Mouse (Mus musculus): Measurements from ENCODE around the gene Srsf5. TPM values are rescaled to one million over a fixed set of nuclear protein-coding genes. Genes with fewer than 3 reads are reported as not detected.
"Not testable (repeated sequence)": the region's sequence is repeated elsewhere in the genome, so short reads cannot be mapped to it uniquely, and the experiment has no call there.

Srsf5 gene
- total RNA-seq, 2 experiments from 2014 or later: 105 to 109 TPM

DNA sequence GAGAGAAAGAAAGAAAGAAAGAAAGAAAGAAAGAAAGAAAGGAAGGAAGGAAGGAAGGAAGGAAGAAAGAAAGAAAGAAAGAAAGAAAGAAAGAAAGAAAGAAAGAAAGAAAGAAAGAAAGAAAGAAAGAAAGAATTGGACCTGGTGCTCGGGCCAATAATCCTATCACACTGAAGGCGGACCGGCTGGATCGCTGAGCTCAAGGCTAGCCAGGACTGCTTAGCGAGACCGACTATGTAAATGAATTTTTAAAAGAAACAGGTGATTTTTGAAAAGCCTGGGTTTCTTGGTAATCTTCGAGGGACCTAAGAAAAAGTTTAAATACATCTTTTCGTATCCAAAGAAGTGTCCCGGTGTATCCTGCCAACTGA lies 356 bp upstream of the Srsf5 start:
- DNase-seq (ENCODE audit: low spot score): not testable (repeated sequence)

DNA sequence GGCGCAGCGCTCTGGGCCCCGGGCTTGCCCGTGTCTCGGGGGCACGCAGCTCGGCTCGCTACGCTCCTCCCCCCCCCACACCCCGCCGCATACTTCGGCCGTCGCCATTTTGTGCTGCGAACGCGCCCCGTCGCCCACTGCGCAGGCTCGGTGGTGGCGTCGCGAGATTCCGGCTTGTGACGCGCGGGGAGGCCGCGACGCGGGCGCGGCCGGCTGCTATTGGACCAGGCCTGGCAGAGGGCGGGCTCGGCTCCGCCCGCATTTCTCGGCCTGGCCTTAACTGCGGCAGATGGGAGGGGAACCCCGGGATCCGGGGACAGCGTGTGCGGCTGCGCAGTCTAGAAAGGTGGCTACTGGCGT lies 672 bp downstream of the Srsf5 start:
- peak; percentile 93 for DNase-seq (ENCODE audit: low spot score)
- intact Hi-C loops (cut with DNase I): no loop called here

More for the DNA sequence above, 356 bp upstream of the Srsf5 start:
- intact Hi-C loops (cut with DNase I): not testable (repeated sequence)

DNA sequence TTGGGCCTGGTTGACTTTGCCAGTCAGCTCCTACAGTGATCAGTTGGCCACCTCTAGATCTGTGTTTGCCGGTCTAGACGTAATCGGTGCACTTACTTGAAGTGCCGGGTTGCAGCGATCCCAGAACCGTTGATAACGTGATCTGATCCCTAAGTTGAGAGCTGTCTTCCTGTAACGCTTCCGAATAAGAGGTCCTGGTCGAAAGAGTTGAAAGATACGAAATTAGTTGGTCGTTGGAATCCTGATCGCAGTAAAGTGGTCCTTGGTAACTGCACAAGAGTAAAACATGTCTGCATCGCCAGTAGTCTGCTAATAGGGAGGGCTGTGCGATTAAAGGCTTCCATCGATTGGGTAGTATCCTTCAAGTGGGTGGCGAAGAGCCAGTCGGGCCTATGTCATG lies 2.9 kb downstream of the Srsf5 start:
- intact Hi-C loops (cut with DNase I): no loop called here
- no peak for DNase-seq (ENCODE audit: low spot score)

DNA sequence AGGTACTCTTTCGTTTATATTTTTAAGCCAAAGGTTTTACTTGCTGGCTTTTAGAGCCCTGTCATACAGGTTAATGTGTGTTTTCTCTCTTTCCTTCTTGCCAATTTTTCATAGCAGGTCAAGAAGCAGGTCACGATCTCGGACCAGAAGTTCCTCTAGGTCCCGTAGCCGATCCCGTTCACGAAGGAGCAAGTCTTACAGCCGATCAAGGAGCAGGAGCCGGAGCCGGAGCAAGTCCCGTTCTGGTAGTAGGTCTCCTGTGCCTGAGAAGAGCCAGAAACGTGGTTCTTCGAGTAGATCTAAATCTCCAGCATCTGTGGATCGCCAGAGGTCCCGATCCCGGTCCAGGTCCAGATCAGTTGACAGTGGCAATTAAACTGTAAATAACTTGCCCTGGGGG lies 4.3 kb downstream of the Srsf5 start:
- intact Hi-C loops (cut with DNase I): not testable (repeated sequence)

DNA sequence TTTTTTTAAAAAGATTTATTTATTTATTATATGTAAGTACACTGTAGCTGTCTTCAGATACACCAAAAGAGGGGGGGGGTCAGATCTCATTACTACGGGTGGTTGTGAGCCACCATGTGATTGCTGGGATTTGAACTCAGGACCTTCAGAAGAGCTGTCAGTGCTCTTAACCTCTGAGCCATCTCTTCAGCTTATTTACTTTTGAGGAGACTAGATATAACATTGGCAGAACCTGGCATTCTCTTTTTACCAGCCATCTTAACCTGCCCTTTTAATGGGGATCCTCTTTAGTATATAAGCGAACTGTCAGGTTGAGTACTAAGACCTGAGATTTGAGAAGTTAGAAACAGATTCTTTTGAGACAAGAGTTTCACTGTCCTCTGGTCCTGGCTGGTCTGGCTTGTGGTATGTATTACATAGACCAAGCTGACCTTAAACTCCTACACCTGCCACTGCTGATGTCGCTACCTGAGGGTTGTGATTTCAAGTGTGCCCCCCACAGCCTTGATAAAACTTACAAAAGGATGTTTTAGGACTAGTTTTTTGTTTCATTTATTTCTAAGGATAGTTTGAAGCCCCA lies 6.4 kb downstream of the Srsf5 start:
- intact Hi-C loops (cut with DNase I): no loop called here
- DNase-seq (ENCODE audit: low spot score): no peak

More for the DNA sequence above, 4.3 kb downstream of the Srsf5 start:
- not testable (repeated sequence) for DNase-seq (ENCODE audit: low spot score)

GRCm38 (mm10) chr12:80952526-80952925 lies 7.2 kb downstream of the Srsf5 start:
- intact Hi-C loops (cut with DNase I): no loop called here
- no peak for DNase-seq (ENCODE audit: low spot score)

GRCm38 (mm10) chr12:80956039-80956438 lies 10.7 kb downstream of the Srsf5 start:
- intact Hi-C loops (cut with DNase I): no loop called here
- no peak for DNase-seq (ENCODE audit: low spot score)

DNA sequence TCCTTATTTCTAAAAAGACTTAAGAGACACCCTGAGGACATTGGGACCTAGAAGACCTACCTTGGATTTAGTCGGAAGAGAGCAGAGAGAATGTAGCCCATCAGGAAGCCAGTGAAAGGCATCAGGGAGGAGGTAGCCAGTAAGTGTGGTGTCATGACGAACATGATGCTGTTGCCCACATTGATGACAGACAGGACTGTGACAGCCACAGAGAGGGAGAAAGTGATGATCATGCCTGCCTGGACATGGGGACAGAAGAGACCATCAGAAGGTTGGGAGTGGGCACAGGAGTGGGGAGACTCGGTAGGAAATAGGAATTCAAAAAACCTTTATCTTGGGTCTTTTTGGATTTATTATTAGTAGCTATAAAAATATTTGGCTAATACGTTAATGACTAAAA lies 12.7 kb downstream of the Srsf5 start:
- intact Hi-C loops (cut with DNase I): no loop called here

DNA sequence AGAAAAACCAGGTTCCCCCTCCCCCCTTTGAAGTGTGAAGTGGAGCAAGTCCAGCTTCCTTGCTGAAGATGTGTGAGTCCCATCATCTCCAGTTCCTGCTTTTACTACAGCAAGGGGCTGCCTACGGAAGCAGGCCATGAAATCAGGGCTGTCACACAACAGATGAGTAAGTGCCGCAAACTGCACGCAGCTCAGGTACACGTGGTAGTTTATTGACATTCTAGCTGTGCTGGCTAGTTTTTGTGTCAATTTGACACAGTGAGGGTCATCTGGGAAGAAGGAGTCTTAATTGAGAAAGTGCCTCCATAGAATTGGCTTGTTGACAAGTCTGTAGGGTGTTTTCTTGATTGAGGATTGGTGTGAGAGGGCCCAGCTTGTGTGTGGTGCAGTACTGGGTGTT lies 17.3 kb downstream of the Srsf5 start:
- no peak for DNase-seq (ENCODE audit: low spot score)
- intact Hi-C loops (cut with DNase I): no loop called here

More for the DNA sequence above, 12.7 kb downstream of the Srsf5 start:
- no peak for DNase-seq (ENCODE audit: low spot score)

DNA sequence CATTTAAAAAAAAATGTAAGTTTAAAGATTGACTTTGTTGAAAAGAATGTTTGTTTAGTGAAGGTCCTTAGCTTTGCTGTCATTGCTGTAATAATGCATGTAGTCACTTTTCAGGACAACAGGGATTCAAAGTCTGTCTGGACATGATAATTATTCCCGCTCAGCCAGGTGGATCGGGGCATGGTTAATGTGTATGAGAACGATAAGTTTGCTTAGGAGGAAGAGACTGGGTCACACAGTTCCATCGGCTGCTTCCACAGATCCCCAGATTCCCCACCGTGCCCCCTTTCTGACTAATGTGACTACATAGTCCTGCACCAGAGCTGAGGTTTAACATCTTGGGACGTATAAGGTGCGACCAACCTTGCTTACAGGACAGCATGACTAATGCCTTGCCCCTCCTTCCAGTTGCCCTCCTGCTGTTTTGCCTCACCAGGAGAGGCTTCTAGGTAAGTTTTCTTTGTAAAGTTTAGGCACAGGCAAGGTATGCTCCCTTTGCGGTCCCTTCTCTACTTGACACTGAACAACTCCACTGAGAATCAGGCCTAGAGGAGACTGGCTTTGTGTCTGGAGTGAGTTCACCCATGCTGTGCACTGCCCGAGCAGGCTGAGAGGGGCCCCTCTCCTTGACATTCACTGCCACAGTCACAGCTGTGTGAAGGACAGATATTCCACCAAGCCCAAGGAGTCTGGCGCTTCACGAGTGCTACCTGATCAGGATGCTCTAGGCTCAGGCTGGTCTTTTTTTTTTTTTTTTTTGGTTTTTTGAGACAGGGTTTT lies 20.9 kb downstream of the Srsf5 start:
- no peak for DNase-seq (ENCODE audit: low spot score)
- intact Hi-C loops (cut with DNase I): no loop called here

DNA sequence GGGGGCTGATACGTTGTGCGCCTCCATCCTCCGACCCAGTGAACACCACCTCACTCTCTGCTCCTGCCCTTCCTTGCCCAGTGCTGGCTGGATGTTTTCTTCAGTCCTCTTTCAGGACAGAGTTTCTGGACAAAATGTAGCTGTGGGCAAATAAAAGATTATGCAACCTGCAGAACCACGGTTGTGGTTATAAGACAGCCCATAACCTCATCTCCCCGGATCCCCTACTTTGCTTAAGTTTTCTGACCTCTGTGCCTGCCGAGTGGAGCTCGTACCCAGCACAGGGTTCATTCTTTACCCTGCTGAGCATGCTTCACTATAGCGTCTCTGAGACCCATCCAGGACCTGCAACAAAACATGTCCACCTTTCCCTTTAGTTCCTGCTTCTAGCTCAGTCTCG lies 22.6 kb downstream of the Srsf5 start:
- no peak for DNase-seq (ENCODE audit: low spot score)
- intact Hi-C loops (cut with DNase I): no loop called here

GRCm38 (mm10) chr12:80968605-80969004 lies 23.3 kb downstream of the Srsf5 start, which contains the start of gene Slc10a1:
TSS of gene Slc10a1 (minus strand) at chr12:80968705.
- intact Hi-C loops (cut with DNase I): no loop called here
- no peak for DNase-seq (ENCODE audit: low spot score)

DNA sequence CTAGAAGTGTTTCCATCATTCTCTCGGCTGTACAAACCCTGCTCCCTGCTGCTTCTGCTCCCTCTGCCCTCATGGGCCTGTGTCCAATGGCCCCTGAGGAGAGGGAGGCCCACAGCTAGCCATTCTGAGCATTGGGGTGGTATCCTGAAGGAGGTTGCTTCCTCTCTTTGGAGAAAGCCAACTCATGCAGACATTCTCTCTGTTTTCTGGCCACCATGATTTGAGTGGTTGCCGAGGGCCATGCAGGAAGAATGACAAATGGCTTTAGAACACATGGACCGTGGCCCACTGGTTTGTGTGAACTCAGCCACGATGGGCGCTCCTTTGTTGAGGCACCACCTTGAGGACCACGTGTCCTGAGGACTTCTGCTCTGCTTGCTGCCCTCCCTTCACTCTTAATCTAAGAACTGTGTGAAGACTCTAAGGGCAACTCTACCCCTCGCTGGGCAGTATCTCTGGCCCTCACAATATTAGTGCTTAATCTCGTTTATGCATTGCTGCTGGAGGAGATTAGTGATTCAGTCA lies 24.9 kb downstream of the Srsf5 start:
- no peak for DNase-seq (ENCODE audit: low spot score)
- intact Hi-C loops (cut with DNase I): no loop called here

- intact Hi-C loops (cut with DNase I): no loop called here
These were observed 26.5 kb downstream of the Srsf5 start for GRCm38 (mm10) chr12:80971756-80972155.

DNA sequence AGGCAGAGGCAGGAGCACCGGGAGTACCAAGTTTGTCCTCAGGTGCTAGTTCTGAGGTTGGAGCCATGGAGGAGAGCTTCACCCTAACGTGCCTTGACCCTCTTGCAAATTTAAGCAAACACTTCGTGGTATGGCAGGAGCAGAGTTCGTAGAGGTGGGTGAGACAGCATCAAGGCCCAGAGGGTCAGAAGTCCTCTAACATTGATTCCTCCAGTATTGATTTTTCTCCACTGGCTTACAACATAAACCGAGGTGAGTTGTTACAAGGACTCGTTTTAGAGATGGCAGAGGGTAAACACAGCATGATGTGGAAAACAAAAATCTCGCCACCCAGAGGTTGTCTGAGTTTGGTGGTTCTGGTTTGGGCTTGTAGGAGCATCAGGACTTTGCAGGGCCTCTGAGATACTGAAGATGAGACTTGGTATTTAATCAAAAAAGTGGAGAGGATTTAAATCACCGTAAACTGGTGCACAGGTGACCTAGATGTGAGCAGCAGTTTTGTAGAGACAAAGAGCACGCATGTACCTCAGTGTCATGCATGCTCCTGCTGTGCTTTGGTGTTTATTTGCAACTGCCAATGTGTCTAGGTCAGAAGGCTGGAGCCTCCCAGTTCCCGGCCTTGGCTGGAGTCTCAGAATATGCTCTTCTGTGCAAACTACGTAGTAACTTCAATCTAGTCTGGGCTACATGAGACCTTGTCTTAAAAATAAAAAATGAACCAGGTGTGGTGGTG lies 30.8 kb downstream of the Srsf5 start:
- intact Hi-C loops (cut with DNase I): no loop called here
- DNase-seq (ENCODE audit: low spot score): no peak

More at GRCm38 (mm10) chr12:80971756-80972155, 26.5 kb downstream of the Srsf5 start:
- no peak for DNase-seq (ENCODE audit: low spot score)

DNA sequence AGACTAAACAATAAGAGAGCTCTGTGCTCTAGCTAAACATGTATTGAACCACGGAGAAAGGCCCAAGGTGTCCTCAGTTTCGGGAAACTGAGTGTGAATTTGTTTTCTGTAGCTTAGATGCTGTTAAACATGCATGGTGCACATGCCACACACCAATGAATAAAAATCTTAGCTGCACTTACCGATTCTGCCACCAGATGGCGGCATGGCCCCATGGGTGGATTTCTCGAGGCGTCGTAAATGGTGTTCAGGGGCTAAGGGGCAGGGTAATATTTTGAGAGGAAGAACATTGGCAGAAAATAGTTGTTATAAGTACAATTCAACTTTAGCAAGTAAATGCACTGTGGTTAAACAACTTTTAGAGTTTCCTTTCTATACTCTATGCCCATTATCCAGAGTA lies 37.0 kb downstream of the Srsf5 start:
- no peak for DNase-seq (ENCODE audit: low spot score)
- intact Hi-C loops (cut with DNase I): loop anchor here (1.0 to 10.0 kb wide), 3 partner anchors 200 to 722 kb away; no protein-coding TSS in a partner anchor

DNA sequence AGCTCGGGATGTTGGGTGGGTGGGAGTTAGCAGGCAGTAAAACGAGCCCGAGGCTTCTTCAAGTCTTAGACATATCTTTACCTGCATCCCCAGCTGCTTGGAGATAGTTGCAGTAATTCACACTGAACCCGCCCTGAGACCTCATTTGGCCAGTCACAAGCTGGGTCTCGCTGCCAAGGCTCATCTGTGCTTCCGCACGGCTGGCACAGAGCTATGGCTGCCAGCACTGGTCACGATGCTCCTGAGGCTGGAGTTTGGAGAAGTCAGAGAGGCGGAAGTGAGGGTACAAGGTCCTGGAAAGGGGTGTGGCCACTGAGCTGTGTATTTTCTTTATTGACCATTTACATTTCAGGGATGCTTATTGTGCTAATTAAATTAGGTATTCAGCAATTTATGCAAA lies 38.4 kb downstream of the Srsf5 start:
- intact Hi-C loops (cut with DNase I): loop anchor here (10.0 kb wide), 1 partner anchor 721 kb away; no protein-coding TSS in a partner anchor

DNA sequence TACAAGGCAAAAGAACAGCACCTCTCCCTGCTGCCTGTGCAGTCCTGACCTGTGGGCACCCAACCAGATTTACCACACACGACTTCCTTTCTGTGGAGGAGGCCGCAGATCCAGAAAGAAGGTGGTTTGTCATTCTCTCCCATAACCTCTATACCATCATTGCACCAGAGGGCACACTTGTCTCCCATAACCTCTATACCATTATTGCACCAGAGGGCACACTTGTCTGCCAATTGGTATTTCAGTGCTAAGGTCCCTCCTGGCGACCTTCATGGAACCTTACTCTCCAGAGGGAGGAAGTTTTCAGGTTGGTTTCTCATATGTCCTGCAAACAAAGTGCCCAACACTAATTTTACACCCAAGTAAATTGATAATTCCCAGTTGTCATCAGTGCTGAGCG lies 41.3 kb downstream of the Srsf5 start:
- no peak for DNase-seq (ENCODE audit: low spot score)
- intact Hi-C loops (cut with DNase I): loop anchor here (10.0 kb wide), 1 partner anchor 718 kb away; no protein-coding TSS in a partner anchor

More for the DNA sequence above, 38.4 kb downstream of the Srsf5 start:
- no peak for DNase-seq (ENCODE audit: low spot score)

DNA sequence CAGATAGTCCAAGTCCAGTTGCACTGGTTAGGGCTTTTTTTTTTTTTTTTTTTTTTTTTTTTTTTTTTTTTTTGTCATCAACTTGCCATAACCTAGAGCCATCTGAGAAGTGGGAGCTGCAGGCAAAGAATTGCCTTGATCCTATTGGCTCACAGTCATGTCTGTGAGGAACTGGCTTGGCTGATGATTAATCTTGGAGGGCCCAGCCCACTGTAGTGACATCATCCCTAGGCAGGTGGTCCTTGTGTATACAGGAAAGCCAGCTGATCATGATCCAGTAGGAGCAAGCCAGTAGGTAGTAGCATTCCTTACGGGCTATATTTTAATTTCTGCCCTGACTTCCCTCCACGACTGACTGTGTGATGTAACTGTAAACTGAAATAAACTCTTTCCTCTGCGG lies 43.0 kb downstream of the Srsf5 start:
- intact Hi-C loops (cut with DNase I): loop anchor here (10.0 kb wide), 1 partner anchor 717 kb away; no protein-coding TSS in a partner anchor
- DNase-seq (ENCODE audit: low spot score): no peak

DNA sequence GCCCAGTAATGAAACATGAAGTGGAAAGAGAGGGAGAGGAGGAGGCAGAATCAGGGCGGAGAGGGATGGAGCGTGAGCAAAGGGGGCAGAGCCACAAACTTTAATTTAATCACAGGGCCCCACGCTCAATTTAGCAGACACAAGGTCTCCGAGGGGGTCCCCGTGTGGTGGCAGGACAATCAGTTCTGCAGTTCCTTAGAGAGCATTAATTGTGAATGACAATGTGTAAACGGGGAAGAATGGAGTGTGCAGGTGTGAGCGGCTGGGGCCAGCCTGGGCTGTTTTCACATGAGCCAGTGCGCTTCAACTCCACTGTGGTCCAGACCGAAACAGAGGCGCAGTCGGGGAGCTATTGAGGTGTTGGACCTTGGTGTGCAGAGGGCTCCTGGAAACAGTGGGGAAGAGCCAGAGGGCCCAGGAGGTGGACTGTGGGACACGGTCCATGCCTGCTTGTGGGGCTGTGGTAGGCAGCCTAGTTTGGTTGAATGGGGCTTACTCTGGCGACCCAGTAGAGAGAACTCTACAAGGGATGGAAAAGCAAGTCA lies 45.7 kb downstream of the Srsf5 start:
- DNase-seq (ENCODE audit: low spot score): no peak
- intact Hi-C loops (cut with DNase I): no loop called here
